Mouse (Mus musculus) brain, embryonic 14.5 days (tissue): ENCODE data around the gene Tctex1d2. TPM values are rescaled to one million over a fixed set of nuclear protein-coding genes. Genes with fewer than 3 reads are reported as not detected.

Experiments used
- DNase-seq: peaks from one replicate; pipeline ENCODE4 v3.0.0-alpha.2; 2011; ENCODE audit warnings: low read depth
- CTCF ChIP-seq: fragments of 200-500 bp; IDR thresholded peaks from 2 replicates; pipeline ENCODE4 v1.5.1; 2012; ENCODE audit warnings: inconsistent platforms, mild to moderate bottlenecking, moderate library complexity, borderline replicate concordance; ENCODE audit not compliant: insufficient read depth, insufficient read length; ENCODE audit errors: extremely low read depth
- POLR2A ChIP-seq: fragments of 200-500 bp; IDR thresholded peaks from 2 replicates; pipeline ENCODE4 v1.6.1; 2012; ENCODE audit warnings: mild to moderate bottlenecking, inconsistent platforms, borderline replicate concordance; ENCODE audit not compliant: poor library complexity, insufficient read depth, insufficient read length, severe bottlenecking; ENCODE audit errors: extremely low read depth
- polyA plus RNA-seq: library from polyadenylated mRNA; depleted of rRNA; stranded (reverse); fragments of >200 nt; gene quantifications from 2 replicates; pipeline ENCODE4 v1.2.3, GENCODE M21; 2012; rRNA removed

Tctex1d2 gene
- polyA plus RNA-seq, 1 experiment = 19.1 TPM

DNA sequence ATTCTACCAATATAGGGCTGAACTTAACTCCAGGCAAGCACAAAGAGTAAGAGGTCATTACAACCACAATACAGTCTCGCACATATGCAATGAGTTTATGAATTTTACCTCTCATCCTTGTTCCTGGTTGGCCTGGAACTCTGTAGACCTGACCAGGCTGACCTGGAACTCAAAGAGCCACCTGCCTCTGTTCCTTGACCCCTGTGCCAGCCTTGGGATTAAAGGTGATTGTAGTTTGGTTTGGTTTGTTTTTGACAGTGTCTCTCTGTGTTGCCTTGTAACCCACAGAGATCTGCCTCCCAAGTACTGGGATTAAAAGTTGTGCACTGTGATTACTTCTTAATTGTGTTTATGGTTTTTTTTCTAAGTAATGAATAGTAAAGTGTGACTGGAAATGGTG, 37.3 kb downstream of the Tctex1d2 start:
- no peak for DNase-seq
- TF ChIP-seq POLR2A (no peak), CTCF (no peak)

DNA sequence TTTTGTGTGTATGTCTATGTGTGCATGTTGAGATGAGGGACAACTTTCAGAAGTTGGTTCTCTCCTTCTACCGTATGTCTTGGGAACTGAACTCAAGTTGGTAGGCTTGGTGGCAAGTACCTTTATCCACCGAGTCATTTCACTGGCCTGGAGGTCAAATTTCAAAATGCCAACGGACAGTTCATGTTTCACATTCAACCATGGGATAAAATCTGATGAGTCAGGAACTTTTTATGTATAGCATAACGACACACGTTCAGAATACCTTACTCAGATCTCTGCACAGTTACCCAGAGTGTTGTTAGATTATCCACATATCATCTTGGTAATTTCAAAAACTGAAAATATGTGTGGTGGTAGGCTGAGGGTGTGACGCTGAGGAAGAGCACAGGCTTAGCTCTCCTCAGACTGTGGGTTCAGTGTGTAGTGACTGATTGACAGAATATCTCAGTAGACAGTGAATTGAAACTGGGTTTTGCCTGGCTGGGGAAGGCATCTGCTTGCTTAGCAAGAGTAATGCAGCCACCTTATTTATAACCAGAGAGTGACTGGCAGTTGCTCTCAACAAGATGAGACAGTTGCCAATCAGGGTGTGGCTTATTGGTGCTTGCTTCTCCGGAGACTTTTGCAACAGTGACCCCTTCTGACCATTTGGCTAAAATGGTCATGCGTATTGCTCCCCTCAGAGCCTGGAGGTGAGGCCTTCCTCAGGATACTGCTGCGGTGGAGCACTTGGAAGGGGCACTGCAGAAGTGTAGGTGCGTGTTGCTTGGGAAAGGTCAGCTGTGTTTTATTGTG, 38.3 kb downstream of the Tctex1d2 start:
- no peak for TF ChIP-seq POLR2A
- peak; percentile 42; the same call in 1 of the 2 replicates for TF ChIP-seq CTCF
- peak; percentile 57 for DNase-seq

DNA sequence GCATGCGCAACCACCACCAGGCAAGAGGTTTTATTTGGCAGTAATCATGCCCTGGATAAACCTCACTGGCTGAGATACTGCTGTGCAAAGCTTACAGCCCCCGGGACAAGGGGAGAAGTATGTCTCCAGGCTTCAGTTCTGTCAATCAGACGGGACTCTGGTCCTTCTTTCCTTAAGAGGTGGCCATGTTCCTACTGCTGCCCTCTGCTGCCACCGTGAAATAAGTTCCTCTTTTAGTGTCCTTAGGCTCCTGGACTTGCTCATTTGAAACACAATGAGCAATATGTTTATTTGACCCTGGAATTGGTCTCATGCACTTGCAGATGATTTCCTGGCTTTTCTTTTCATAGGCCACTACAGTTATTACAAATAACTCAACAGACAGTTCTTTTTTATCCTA, 41.0 kb downstream of the Tctex1d2 start:
- DNase-seq = peak; percentile 12
- no peak for TF ChIP-seq POLR2A
- TF ChIP-seq CTCF = no peak

DNA sequence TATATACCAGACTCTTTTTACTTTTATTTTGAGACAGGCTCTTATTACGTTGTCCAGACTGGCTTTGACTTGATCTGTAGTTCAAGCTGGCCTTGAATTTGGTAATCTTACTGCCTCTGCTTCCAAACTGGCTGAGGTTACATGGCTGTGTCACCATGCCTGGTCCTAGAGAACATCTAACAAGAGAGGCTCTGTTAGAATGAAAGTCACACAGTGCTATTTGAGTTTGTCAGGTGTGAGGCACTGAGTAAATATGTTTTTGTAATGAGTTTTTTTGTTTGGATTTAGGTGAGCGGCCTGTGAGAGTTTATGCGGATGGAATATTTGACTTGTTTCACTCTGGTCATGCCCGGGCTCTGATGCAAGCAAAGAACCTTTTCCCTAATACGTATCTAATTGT, 42.2 kb downstream of the Tctex1d2 start:
- no peak for TF ChIP-seq CTCF
- TF ChIP-seq POLR2A = no peak
- DNase-seq = no peak

DNA sequence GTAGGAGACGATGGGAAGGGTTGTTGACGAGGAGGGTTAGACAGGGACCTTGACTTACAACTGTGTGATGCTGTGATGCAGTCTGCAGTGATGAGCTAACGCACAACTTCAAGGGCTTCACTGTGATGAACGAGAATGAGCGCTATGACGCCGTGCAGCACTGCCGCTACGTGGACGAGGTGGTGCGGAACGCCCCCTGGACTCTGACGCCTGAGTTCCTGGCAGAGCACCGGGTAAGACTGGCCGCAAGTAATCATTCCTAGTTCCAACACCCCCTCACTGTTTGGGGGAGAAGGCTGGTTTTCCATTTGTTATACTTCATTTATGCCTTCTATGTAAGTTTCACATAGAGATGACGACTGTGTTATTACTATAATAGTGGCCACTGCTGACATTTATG, 43.4 kb downstream of the Tctex1d2 start:
- DNase-seq = no peak
- TF ChIP-seq POLR2A (no peak), CTCF (no peak)

DNA sequence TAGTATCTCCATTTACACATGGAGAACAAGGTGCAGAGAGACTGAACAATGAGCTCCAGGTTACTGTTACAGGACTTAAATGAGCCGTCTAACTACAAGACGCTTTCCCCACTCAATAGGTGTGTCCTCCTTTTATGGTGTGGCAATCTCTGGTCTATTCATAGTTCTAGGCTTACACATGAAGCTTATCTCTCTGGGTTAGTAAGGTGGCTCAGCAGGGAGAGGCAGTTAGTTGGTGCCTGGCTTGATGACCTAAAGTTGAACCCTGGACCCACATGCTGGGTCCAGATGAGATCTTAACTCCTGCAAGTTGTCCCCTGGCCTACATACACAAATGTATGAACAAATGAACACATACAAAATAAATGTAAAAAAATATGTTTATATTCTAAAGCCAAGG, 43.9 kb downstream of the Tctex1d2 start:
- no peak for TF ChIP-seq CTCF
- no peak for TF ChIP-seq POLR2A

DNA sequence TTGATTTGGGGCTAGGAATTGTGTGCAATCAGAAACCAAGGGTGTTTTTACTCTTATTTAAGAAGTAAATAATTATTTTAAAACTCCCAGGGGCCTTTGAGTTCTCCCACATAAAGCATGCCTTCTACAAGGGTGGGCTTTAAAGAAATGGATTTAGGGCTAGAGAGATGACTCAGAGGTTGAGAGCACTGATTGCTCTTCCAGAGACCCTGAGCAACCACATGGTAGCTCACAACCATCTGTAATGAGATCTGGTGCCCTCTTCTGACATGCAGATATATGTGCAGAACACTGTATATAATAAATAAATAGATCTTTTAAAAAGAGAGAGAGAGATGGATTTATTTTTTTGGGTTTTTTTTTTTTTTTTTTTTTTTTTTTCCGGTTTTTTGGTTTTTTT, 45.4 kb downstream of the Tctex1d2 start:
- TF ChIP-seq POLR2A (no peak), CTCF (no peak)

More for the DNA sequence above, 43.9 kb downstream of the Tctex1d2 start:
- DNase-seq = no peak

DNA sequence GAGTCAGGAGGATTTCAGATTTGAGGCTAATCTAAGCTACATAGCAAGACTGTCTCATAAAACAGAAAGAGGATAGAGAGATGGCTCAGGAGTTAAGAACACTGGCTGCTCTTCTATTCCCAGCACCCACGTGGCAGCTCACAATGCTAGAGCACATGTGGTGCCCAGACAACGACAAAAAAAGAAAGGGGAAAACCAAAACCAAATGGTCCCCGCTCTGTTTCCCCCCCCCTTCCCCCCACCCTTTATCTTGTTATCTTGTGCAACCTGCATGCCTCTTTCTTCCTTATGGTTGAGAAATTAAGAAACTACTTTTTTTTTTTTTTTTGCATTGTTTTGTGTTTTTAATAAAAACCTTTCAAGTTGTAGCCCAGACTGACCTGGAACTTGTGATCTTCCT, 49.0 kb downstream of the Tctex1d2 start:
- TF ChIP-seq POLR2A (no peak), CTCF (no peak)
- no peak for DNase-seq

More for the DNA sequence above, 45.4 kb downstream of the Tctex1d2 start:
- DNase-seq = no peak

DNA sequence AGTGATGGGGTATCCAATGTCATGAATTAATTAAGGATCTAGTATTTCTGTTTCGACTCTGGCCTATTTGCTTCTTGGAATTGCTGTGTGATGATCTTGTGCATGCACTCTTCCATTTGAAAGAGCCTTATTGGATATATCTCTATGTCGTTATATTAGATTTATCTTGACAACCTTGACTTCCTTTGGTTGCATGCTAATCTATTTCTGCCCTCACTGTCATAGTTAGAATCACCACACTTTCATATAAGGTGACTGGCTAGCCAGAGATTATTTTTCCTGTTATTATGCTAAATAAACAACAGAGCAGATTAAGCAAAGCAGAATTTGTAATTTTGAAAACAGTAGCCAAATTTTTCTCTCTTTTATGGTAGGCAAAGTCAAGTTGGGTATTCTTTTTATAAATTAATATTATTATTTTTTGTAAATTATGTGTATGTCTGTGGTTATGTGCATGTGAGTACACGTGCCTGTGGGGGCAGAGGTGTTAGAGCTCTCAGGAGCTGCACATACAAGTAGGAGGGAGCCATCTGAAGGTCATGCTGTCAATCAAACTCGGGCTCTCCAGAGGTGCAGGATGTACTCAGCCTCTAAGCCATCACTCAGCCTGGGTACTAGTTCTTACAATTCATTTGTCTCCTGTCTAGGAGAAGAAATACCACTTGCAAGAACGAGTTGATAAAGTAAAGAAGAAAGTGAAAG, 50.1 kb downstream of the Tctex1d2 start:
- TF ChIP-seq CTCF (no peak), POLR2A (no peak)
- no peak for DNase-seq

DNA sequence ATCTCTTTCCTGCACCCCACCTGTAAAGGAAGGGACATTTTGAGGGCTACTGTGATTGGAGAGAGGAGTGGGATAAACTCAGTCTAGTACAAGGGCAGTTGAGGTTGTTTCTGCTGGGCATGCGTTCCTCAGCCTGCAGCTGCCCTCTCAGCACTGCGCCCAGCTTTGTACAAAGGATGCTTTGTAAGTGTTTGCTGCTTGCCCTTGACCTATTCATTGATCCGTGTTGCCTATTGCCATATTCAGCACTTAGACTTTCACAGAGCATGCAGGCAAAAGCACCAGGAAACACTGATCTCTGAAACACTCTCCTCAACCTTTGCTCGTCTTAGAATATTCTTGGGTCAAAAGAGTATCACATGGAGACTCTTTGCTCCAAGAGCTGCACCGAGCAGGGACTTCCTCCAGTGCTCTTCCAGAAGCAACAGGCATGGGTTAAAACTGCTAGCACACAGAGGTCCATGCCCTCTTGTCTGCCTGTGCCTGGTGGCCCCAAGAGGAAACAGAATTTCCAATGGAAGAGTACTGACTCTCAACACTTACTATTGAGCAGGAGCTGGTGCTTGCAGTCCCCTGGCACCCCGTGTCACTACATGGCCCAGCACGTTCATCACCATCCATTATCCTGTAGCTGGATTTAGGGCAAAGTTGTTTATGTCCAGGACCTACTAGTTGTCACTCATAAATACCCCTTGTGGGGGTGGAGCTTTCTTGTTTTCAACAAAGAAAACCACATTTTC, 52.9 kb downstream of the Tctex1d2 start:
- TF ChIP-seq POLR2A = no peak
- no peak for TF ChIP-seq CTCF
- DNase-seq = peak; percentile 3

DNA sequence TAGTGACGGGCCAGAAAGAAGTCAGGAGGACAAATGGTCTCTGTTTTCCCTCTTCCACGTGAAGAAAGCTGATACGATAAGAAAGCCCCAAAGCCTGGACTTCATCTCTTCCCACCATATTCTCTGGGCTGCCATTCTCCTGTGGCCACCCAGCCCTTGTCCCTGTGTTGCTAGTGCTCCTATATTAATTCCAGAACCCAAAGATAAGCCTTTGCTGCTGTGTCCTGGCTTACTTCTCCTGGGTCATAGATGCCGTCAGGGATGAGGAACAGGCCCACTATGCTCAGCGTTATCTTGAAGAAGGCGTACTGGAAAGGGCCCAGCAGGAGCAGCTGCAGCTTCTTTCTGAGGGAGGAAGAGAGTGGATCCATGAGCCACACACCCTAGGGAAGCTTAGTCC, 57.8 kb downstream of the Tctex1d2 start:
- no peak for DNase-seq
- TF ChIP-seq CTCF (no peak), POLR2A (no peak)

Other genes starting within 250 kb of the Tctex1d2 start
- gene Bex6, start 239.9 kb upstream of the Tctex1d2 start, polyA plus RNA-seq = not detected in 2 replicates
- 22.1 and 27.0 TPM in 2 replicates for gene Fbxo45, start 172.5 kb upstream of the Tctex1d2 start, polyA plus RNA-seq
- gene Wdr53, start 172.5 kb upstream of the Tctex1d2 start, polyA plus RNA-seq = 9.9 and 12.3 TPM in 2 replicates
- gene Smco1, start 148.2 kb upstream of the Tctex1d2 start, polyA plus RNA-seq = 0.05 and 0.11 TPM in 2 replicates
- 14.5 and 16.0 TPM in 2 replicates for gene Rnf168, start 142.2 kb upstream of the Tctex1d2 start, polyA plus RNA-seq
- 29.4 and 40.0 TPM in 2 replicates for gene Ubxn7, start 87.4 kb upstream of the Tctex1d2 start, polyA plus RNA-seq
- 0.10 TPM in 1 of 2 replicates, not detected in the other for gene Tm4sf19, start 19.2 kb upstream of the Tctex1d2 start, polyA plus RNA-seq
- 28.1 and 37.2 TPM in 2 replicates for gene Pcyt1a, start 11.2 kb downstream of the Tctex1d2 start, polyA plus RNA-seq
- gene Slc51a, start 68.2 kb downstream of the Tctex1d2 start, polyA plus RNA-seq = 0.04 and 0.06 TPM in 2 replicates
- 0.15 TPM in 1 of 2 replicates, not detected in the other for gene Zdhhc19, start 76.6 kb downstream of the Tctex1d2 start, polyA plus RNA-seq
- 49.0 and 52.2 TPM in 2 replicates for gene Tfrc, start 189.2 kb downstream of the Tctex1d2 start, polyA plus RNA-seq
- gene Tnk2, start 224.2 kb downstream of the Tctex1d2 start, polyA plus RNA-seq = 127 and 134 TPM in 2 replicates